Mouse (Mus musculus) left cerebral cortex, adult 8-10 months (tissue): ENCODE data around the gene Dcaf5. TPM values are rescaled to one million over a fixed set of nuclear protein-coding genes. Genes with fewer than 3 reads are reported as not detected.

Experiments
- DNase-seq, 2 experiments: peaks; one replicate each; pipeline ENCODE4 v3.0.0; 2022; ENCODE audit warnings: low spot score in 2 of 2
- total RNA-seq, 4 experiments: library from RNA; stranded (reverse); gene quantifications; 2 replicates each; pipeline ENCODE4 v1.2.4; 2022

Gene Dcaf5
- total RNA-seq, 4 experiments from 2014 or later, result 70.0 to 76.7 (median 73.6) TPM

GRCm38 (mm10) chr12:80344777-80345231 lies 91.6 kb downstream of the Dcaf5 start:
- no peak for DNase-seq

GRCm38 (mm10) chr12:80340936-80341335 lies 95.5 kb downstream of the Dcaf5 start:
- peak in 1 of 2 experiments; percentile 53 for DNase-seq

- DNase-seq, result no peak
Measured at GRCm38 (mm10) chr12:80334162-80334561, 102.2 kb downstream of the Dcaf5 start.

- DNase-seq, result no peak
Measured at GRCm38 (mm10) chr12:80331634-80332033, 104.8 kb downstream of the Dcaf5 start.

GRCm38 (mm10) chr12:80330819-80331218 lies 105.6 kb downstream of the Dcaf5 start:
- DNase-seq, result no peak

- DNase-seq, result no peak
Measured at GRCm38 (mm10) chr12:80329641-80330040, 106.8 kb downstream of the Dcaf5 start.

GRCm38 (mm10) chr12:80326047-80326446 lies 110.4 kb downstream of the Dcaf5 start:
- no peak for DNase-seq

- no peak for DNase-seq
Measured at GRCm38 (mm10) chr12:80324785-80325131, 111.6 kb downstream of the Dcaf5 start.

GRCm38 (mm10) chr12:80324051-80324784 lies 112.2 kb downstream of the Dcaf5 start:
- DNase-seq, result no peak

- DNase-seq, result no peak
Measured at GRCm38 (mm10) chr12:80323371-80324050, 112.9 kb downstream of the Dcaf5 start.

- no peak for DNase-seq
Measured at GRCm38 (mm10) chr12:80322494-80322893, 113.9 kb downstream of the Dcaf5 start.

- DNase-seq, result no peak
Measured at GRCm38 (mm10) chr12:80319062-80319461, 117.3 kb downstream of the Dcaf5 start.

- DNase-seq, result no peak
Measured at GRCm38 (mm10) chr12:80315321-80315720, 121.1 kb downstream of the Dcaf5 start.

GRCm38 (mm10) chr12:80311959-80312669 lies 124.3 kb downstream of the Dcaf5 start:
- no peak for DNase-seq

- no peak for DNase-seq
Measured at GRCm38 (mm10) chr12:80307556-80307955, 128.8 kb downstream of the Dcaf5 start.

- no peak for DNase-seq
Measured at GRCm38 (mm10) chr12:80304518-80304917, 131.9 kb downstream of the Dcaf5 start.

- DNase-seq, result no peak
Measured at GRCm38 (mm10) chr12:80300833-80301456, 135.5 kb downstream of the Dcaf5 start.

- DNase-seq, result no peak
Measured at GRCm38 (mm10) chr12:80298714-80299113, 137.7 kb downstream of the Dcaf5 start.

- no peak for DNase-seq
Measured at GRCm38 (mm10) chr12:80291895-80292435, 144.4 kb downstream of the Dcaf5 start.

- DNase-seq, result peak in 1 of 2 experiments; percentile 12
Measured at GRCm38 (mm10) chr12:80290964-80291363, 145.4 kb downstream of the Dcaf5 start.

GRCm38 (mm10) chr12:80290483-80290882 lies 145.9 kb downstream of the Dcaf5 start:
- no peak for DNase-seq
